In genomic region chr16:74408566-74408965, GRCm38 (mm10) we compare ENCODE assay signal across 11 mouse cellular contexts. TPM values are rescaled to one million over a fixed set of nuclear protein-coding genes. Genes with fewer than 3 reads are reported as not detected.
DNase-seq lines count a peak whose midpoint lies in the region; ATAC-seq and TF ChIP-seq lines count a peak whose summit lies in the region.
"Had no signal": no experiment of that assay in that cellular context is flagged by ENCODE, and none has a peak within 500 bp of the region (broad histone marks: within the 10 kb centered on the region; RNA-seq: fewer than 3 reads in every experiment).

No protein-coding gene starts in this region.

- peak; percentile 46 for TF ChIP-seq CTCF in Patski (IDR thresholded peaks at IDR 0.05)

- no peaks in the 10 kb centered on the region for H3K36me3 ChIP-seq in heart, embryonic 13.5 days
- no peaks in the 10 kb centered on the region for H3K36me3 ChIP-seq in forebrain, embryonic 16.5 days (ENCODE audit: control insufficient read depth, insufficient read depth)
- H3K36me3 ChIP-seq in midbrain, embryonic 12.5 days: no peaks in the 10 kb centered on the region
- H3K36me3 ChIP-seq: heart, embryonic 15.5 days had no signal

- peaks cover 10% of the 10 kb centered on the region; the same call in 1 of the 2 replicates for H3K27me3 ChIP-seq in heart, embryonic 13.5 days (replicated peaks)
- peaks cover 39% of the 10 kb centered on the region for H3K27me3 ChIP-seq in Patski
- H3K27me3 ChIP-seq in forebrain, embryonic 16.5 days (replicated peaks; ENCODE audit: control insufficient read depth, insufficient read depth, low read length): no peaks in the 10 kb centered on the region
- peaks cover 7% of the 10 kb centered on the region; the same call in 1 of the 2 replicates for H3K27me3 ChIP-seq in midbrain, embryonic 12.5 days

- WGBS in heart, embryonic 13.5 days: 46% methylated on average over 1 of the region's 1 CpGs
- WGBS in forebrain, embryonic 16.5 days: 51% methylated on average over 1 of the region's 1 CpGs
- 73% methylated on average over 1 of the region's 1 CpGs for WGBS in midbrain, embryonic 12.5 days

- ATAC-seq in heart, embryonic 13.5 days (ENCODE audit: extremely low read depth, insufficient number of reproducible peaks, low FRiP score, low TSS enrichment): no peak
- ATAC-seq in Patski: no peak
- ATAC-seq in forebrain, embryonic 16.5 days: no peak
- ATAC-seq in midbrain, embryonic 12.5 days (ENCODE audit: low FRiP score, low read depth): no peak

- H3K4me2 ChIP-seq in heart, embryonic 13.5 days: peak overlapping the region; percentile 85
- H3K4me2 ChIP-seq in forebrain, embryonic 16.5 days (ENCODE audit: low read length): peak overlapping the region; percentile 52
- H3K4me2 ChIP-seq in midbrain, embryonic 12.5 days (replicated peaks): peak overlapping the region; percentile 37
- H3K4me2 ChIP-seq: heart, embryonic 15.5 days had no signal

- 0 out of 2 replicates have a peak, but pooled peaks cover 6% of the 10 kb centered on the region for H3K4me1 ChIP-seq in heart, embryonic 13.5 days
- H3K4me1 ChIP-seq in forebrain, embryonic 16.5 days (replicated peaks; ENCODE audit: control insufficient read depth, insufficient read depth, low read length): peaks cover 4% of the 10 kb centered on the region
- peaks cover 14% of the 10 kb centered on the region; the same call in 1 of the 2 replicates for H3K4me1 ChIP-seq in midbrain, embryonic 12.5 days

- in situ Hi-C loops in Patski (cut with MboI; ENCODE audit: low pct_unique_long_range_greater_than_20kb): loop anchor here (25.0 kb wide), 1 partner anchor 1421 kb away; no protein-coding TSS in a partner anchor

- H3K4me3 ChIP-seq in heart, embryonic 13.5 days: peak overlapping the region; percentile 59
- H3K4me3 ChIP-seq in forebrain, embryonic 16.5 days (replicated peaks; ENCODE audit: low read length): peak overlapping the region; percentile 47
- H3K4me3 ChIP-seq in midbrain, embryonic 12.5 days: peak overlapping the region; percentile 34

- H3K27ac ChIP-seq in heart, embryonic 13.5 days (replicated peaks): no peak overlapping the region
- 0 out of 2 replicates have a peak overlapping the region, but pooled peaks have one; percentile 37 for H3K27ac ChIP-seq in forebrain, embryonic 16.5 days (ENCODE audit: low read length)
- H3K27ac ChIP-seq in midbrain, embryonic 12.5 days (replicated peaks): no peak overlapping the region
- H3K27ac ChIP-seq: heart, embryonic 15.5 days had no signal

- no peak overlapping the region for H3K9ac ChIP-seq in heart, embryonic 13.5 days
- 0 out of 2 replicates have a peak overlapping the region, but pooled peaks have one; percentile 22 for H3K9ac ChIP-seq in forebrain, embryonic 16.5 days (replicated peaks; ENCODE audit: low read depth, low read length)
- H3K9ac ChIP-seq in midbrain, embryonic 12.5 days (replicated peaks): no peak overlapping the region
- H3K9ac ChIP-seq: heart, embryonic 15.5 days had no signal

- no peaks in the 10 kb centered on the region for H3K9me3 ChIP-seq in heart, embryonic 13.5 days
- no peaks in the 10 kb centered on the region for H3K9me3 ChIP-seq in forebrain, embryonic 16.5 days (ENCODE audit: control insufficient read depth, low read length)
- no peaks in the 10 kb centered on the region for H3K9me3 ChIP-seq in midbrain, embryonic 12.5 days
- H3K9me3 ChIP-seq: heart, embryonic 15.5 days had no signal

- CTCF ChIA-PET in Patski (lab: Charles Lee): no interaction called here

- no peak for DNase-seq in heart, postnatal 4 days
- no peak for DNase-seq in Patski (ENCODE audit: low read depth, low spot score)
- no peak for DNase-seq in gastrocnemius, postnatal 4 days (ENCODE audit: low spot score in 2 of 2)
- DNase-seq in lung, postnatal 36 days: no peak
- DNase-seq in layer of hippocampus, adult 18-20 months (ENCODE audit: low spot score in 2 of 2): no peak
- DNase-seq: right cerebral cortex, adult 18-20 months; thymus, postnatal 36 days had no signal

- POLR2A ChIA-PET in Patski (lab: Charles Lee): no interaction called here

RNA-seq across cellular contexts. Expression of gene Robo2, which starts 3.1 kb away (rescaled TPM):
- 7.8 and 7.9 TPM in 2 replicates for polyA plus RNA-seq in heart, embryonic 13.5 days (2015; fragmentation: Nextera tagmentation; extraction: Ambion mirVana)
- total RNA-seq in heart, postnatal 4 days (2021): 1 to 10 TPM; 4.1 to 4.7 TPM
- 0.01 TPM for polyA plus RNA-seq in Patski (2021)
- polyA plus RNA-seq in forebrain, embryonic 16.5 days (2015; fragmentation: Nextera tagmentation; extraction: Ambion mirVana): 123 and 132 TPM in 2 replicates
- polyA plus RNA-seq in midbrain, embryonic 12.5 days (2016; fragmentation: Nextera tagmentation; extraction: Ambion mirVana): 60.7 and 61.0 TPM in 2 replicates
- total RNA-seq in gastrocnemius, postnatal 4 days (2021): 10 to 100 TPM; 15.6 to 15.7 TPM
- 100 to 1,000 TPM in 1 of 2 experiments, 10 to 100 TPM in 1; 91.5 to 104 TPM for total RNA-seq in layer of hippocampus, adult 18-20 months (2021)
